Mouse (Mus musculus) adrenal gland, postnatal 10 days (tissue): Measurements from ENCODE around the gene Sh3rf1. TPM values are rescaled to one million over a fixed set of nuclear protein-coding genes. Genes with fewer than 3 reads are reported as not detected.

Experiments used
- DNase-seq: peaks from one replicate; pipeline ENCODE4 v3.0.0; 2021; ENCODE audit warnings: mixed read lengths
- total RNA-seq, 2 experiments: library from RNA; stranded (reverse); gene quantifications; 2 replicates each; pipeline ENCODE4 v1.2.3; 2021

The Sh3rf1 gene
- total RNA-seq, 2 experiments from 2014 or later: 10.1 to 10.4 TPM

- DNase-seq: no peak
Measured at GRCm38 (mm10) chr8:61261374-61261773, 37.7 kb downstream of the Sh3rf1 start.

- DNase-seq: no peak
Measured at GRCm38 (mm10) chr8:61263691-61264090, 40.0 kb downstream of the Sh3rf1 start.

- no peak for DNase-seq
Measured at GRCm38 (mm10) chr8:61264881-61265280, 41.2 kb downstream of the Sh3rf1 start.

- DNase-seq: peak; percentile 73
Measured at GRCm38 (mm10) chr8:61265390-61265789, 41.7 kb downstream of the Sh3rf1 start.

- DNase-seq: no peak
Measured at GRCm38 (mm10) chr8:61267061-61267460, 43.4 kb downstream of the Sh3rf1 start.

- no peak for DNase-seq
Measured at GRCm38 (mm10) chr8:61267692-61268091, 44.0 kb downstream of the Sh3rf1 start.

- no peak for DNase-seq
Measured at GRCm38 (mm10) chr8:61268233-61268916, 44.7 kb downstream of the Sh3rf1 start.

- DNase-seq: no peak
Measured at GRCm38 (mm10) chr8:61270016-61270415, 46.3 kb downstream of the Sh3rf1 start.

- DNase-seq: no peak
Measured at GRCm38 (mm10) chr8:61270541-61270940, 46.9 kb downstream of the Sh3rf1 start.

GRCm38 (mm10) chr8:61270961-61271360, 47.3 kb downstream of the Sh3rf1 start:
- no peak for DNase-seq

- no peak for DNase-seq
Measured at GRCm38 (mm10) chr8:61272838-61273237, 49.2 kb downstream of the Sh3rf1 start.

- no peak for DNase-seq
Measured at GRCm38 (mm10) chr8:61273307-61274221, 49.9 kb downstream of the Sh3rf1 start.

GRCm38 (mm10) chr8:61274602-61275462, 51.2 kb downstream of the Sh3rf1 start:
- peak; percentile 49 for DNase-seq

GRCm38 (mm10) chr8:61275463-61276356, 52.0 kb downstream of the Sh3rf1 start:
- DNase-seq: no peak

GRCm38 (mm10) chr8:61276397-61276796, 52.7 kb downstream of the Sh3rf1 start:
- no peak for DNase-seq

GRCm38 (mm10) chr8:61279030-61279429, 55.4 kb downstream of the Sh3rf1 start:
- DNase-seq: no peak

GRCm38 (mm10) chr8:61282303-61283168, 58.9 kb downstream of the Sh3rf1 start:
- no peak for DNase-seq

- DNase-seq: peak; percentile 33
Measured at GRCm38 (mm10) chr8:61283169-61284081, 59.8 kb downstream of the Sh3rf1 start.

- no peak for DNase-seq
Measured at GRCm38 (mm10) chr8:61285896-61286295, 62.2 kb downstream of the Sh3rf1 start.
